Mouse (Mus musculus): ENCODE results near the gene Elane.

The Elane gene

DNA sequence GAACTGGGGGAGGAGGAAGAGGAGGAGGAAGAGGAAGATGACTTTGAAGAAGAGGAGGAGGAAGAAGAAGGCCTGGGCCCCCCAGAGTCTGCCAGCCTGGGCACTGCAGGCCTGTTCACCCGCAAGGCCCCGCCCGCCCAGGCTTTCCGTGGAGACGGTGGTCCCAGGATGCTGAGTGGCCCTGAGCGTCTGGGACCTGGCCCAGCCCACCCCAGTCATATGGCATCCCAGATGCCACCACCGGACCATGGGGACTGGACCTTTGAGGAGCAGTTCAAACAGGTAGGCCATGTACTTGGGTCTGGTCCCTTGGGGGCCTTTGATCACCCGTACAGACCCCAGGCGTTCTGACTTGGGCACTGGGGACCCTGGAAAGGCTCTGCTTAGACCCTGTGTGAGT lies 45.8 kb downstream of the Elane start:
- no peak for DNase-seq

DNA sequence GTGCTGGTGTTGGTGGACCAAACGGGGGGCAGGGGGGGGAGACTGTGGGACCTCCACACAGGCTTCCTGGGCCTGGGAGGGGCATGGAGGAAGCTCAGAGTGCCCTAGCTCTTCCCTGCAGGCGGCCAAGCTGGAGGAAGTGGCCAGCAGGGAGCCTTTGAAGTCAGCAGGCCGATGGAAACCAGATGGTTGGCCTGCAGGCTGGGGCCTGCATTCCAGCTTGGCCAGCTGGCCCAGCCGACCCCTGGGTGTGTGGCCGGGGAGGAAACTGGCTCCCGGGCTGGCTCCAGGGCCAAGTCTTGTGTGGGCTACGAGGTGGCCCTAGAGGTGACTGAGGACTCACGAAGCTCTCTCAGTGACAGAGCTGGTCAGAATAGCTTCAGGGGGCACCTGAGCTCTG lies 46.7 kb downstream of the Elane start:
- peak; percentile 62 for DNase-seq

DNA sequence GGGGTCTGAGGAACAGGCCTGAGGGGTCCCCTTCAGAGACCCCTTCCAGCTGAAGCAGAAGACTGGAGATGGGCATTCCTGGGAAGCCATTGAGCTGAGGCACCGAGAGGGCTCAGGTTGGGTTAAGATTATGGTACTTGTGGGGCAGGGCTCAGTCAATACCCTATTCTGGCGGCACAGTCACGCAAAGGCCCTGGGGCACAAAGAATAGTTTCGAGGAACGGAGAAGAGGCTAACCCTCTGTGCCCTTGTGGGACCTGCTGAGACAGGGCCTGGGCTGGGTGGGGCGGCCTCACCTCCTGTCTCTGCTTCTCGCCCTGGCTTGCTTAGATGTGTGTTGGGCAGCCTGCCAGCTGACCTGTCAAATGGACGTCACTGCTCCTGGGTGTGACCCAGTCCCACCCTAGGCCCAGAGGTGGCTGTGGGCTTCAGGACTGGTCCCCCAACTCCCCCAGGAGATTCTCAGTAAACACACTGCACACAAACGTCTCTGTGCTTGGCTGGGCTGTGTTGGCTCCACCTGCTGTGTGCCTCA lies 47.2 kb downstream of the Elane start:
- no peak for DNase-seq

DNA sequence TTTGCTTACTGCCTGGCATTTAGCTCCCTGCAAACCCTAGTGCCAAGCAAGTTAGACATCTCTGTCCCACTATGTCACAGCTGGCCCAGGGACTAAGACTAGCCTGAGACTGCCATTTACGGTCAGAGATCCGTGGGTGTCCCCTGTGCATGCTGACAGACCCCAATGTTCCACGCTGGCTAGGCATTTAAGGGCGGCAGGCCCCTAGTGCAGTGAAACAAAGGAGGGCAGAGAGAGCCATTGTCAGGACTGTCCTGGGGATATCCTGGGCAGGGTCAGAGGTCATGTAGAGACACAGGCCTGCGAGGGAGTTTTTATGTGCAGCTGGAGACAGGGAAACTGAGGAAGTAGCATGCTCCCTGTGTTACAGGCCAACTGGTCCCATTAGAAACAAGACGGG lies 47.8 kb downstream of the Elane start:
- no peak for DNase-seq

DNA sequence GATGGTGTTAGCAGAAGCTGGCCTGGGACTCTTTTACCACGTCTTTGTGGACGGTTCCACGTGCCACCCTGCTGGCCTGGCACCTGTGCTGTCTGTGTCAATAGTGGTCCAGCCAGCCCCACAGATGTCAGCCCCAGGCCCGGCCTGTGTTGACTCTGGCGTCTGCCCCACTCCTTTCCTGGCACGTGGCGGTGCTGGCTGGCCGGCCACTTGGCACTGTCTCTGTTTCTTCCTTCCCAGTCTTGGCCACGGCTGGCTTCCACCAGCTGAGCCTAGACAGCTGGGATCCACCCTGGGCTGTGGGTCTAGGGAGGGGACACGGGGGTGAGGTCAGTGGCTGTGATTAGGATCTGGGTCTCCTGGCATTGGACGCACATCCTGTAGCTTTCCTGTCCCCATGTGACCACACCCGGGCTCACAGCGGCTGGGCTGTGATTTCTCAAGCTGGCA lies 48.2 kb downstream of the Elane start:
- DNase-seq, result peak; percentile 91

DNA sequence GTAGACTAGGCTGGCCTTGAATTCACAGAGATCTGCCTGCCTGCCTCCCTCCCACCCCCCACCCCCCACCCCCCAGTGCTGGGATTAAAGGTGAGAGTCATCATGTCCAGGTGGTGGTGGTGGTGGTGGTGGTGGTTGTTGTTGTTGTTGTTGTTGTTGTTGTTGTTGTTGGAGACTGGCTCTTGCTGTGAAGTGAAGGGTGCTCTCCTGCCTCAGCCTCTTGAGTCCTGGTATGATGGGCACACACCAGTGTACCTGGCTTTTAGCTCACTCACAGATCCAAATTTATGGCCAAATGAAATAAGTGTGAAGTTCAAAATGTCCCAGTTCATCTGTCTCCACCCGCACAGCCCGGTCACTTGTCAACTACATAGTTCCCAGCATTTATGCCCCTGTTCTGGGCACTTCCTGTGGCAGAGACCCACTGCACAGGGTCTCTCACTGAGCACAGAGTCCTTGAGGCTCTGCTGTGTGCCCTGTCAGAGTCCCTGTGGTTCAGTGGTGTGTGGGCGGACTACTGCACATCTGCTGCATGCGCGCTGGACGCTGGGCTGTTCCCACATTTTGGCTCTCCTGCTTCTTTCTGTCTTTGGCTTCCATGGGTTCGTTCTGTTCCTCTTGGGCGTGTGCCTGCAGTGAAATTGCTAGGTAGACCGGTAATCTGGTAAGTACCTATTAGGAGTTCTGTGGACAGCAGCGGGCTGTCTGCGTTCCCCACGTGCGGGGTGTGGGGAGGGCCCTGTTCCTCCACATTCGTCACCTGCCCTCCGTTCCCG lies 48.9 kb downstream of the Elane start:
- DNase-seq, result no peak

DNA sequence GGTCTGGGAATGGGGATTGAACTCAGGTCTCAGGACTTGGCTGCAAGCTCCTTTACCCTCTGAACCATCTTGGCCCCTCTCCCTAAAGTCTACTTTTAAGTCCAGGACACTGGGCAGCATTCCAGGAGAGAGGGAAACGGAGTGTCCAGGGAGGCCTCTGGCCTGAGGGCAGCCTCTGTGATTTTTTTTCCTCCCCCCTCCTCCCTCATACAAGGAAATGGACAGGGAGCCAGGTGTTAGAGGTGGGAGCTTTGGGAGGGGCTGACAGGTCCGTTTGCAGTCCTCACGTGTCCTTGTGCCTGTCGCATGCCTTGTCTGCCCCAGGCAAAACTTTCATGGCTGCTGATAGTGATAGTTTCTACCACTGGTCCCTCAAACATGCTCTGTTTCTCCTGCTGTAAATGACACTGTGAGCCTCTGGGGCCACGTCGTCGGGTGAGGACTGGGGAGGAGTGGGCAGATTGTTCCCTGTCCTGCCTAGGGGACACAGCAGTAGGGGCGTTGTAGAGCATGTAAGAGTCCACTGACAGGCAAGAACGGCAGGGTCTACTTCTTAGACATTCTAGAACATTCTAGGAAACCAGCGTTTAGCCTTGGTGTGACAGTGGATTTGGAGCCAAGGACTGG lies 50.4 kb downstream of the Elane start:
- DNase-seq, result peak; percentile 85

DNA sequence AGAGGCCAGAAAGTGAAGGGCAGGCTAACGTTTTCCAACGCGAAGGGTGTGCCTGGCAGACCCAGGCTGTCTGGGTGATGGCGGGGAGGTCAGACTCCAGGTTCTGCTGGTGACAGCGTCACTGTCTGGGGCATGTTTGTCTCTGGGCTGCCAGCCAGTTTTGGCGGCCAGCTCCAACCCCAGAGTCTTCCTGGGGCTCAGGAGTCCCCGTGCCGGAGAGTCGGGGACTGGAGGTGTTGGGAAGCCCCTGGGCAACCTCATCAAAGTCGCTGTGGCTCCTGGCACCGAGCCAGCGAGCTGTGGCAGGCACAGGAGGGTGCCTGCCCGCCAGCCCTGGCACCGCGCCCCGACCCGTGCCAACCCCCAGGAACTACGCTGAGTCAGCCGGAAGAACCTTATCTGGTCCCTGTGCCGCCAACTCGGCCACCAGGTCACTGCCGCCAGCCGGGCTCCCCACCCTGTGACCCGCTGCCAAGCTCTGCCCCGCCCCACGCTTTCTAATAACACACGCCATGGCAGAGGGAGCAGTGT lies 50.9 kb downstream of the Elane start:
- peak; percentile 83 for DNase-seq

All from kidney, adult 11 months (tissue).